In the genomic region with DNA sequence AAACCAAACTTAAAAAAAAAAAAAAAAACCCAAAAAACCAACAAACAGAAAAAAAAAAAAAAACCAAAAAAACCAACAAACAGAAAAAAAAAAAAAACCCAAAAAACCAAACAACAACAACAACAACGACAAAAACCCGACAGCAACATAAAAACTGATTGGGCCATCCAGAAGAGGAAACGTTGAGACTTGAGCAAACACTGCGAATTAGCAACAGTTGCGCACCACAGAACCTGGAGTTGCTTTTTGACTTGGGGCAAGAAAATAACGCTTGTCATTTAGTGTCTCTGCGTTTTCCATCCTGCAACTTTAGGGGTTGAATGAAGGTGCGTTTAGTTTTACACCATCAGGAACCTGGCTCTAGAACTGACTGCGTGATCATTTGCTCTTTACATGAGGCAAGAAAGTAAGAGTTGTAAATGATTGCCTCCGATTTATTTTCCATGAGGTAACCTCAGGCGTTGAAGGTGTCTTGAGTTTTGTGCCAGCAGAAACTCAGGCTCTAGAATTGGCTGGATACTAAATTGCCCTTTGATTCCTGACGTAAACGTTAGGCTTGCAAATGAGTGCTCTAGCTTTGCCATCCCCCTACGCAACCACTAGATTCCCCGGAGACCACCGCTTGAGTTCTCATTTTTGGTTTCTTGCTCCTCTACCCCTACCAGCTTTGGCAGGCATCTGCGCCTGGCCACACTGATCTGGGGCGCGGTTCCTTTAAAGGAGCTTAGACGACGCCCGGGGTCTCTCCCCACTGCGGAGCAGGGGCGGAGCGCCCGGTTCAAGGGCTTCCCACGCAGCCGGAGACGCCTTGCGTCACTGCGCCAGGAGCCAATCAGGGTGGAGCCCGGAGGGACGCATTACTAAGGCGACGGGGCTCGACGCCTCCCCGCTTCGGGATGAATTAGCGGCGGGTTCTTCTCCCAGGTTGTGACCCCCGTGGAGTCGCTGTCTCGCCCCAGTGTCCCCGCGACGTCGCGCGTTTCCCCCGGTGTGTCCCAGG, we compare ENCODE assay signal across 8 mouse cellular contexts. TPM values are rescaled to one million over a fixed set of nuclear protein-coding genes. Genes with fewer than 3 reads are reported as not detected.
DNase-seq lines count a peak whose midpoint lies in the region; ATAC-seq and TF ChIP-seq lines count a peak whose summit lies in the region.

A gene (plus strand): TSS at position 828 of the 1,000 bp plus-strand sequence.

- H3K4me3 ChIP-seq in hindbrain, embryonic 14.5 days (replicated peaks; ENCODE audit: low read length) = peak within 1 kb of the TSS; percentile 87

- peaks cover 10% of the 10 kb centered on the region for H3K4me1 ChIP-seq in hindbrain, embryonic 14.5 days (replicated peaks; ENCODE audit: control insufficient read depth, insufficient read depth, low read length)

- H3K36me3 ChIP-seq in hindbrain, embryonic 14.5 days (replicated peaks; ENCODE audit: control insufficient read depth, insufficient read depth) = no peaks in the 10 kb centered on the region

- H3K27me3 ChIP-seq in Patski = no peaks in the 10 kb centered on the region
- H3K27me3 ChIP-seq in hindbrain, embryonic 14.5 days (ENCODE audit: control insufficient read depth, insufficient read depth, low read length) = no peaks in the 10 kb centered on the region

- POLR2A ChIA-PET in Patski (lab: Charles Lee) = no interaction called here

- CTCF ChIA-PET in Patski (lab: Charles Lee) = interaction anchor here (1.6 kb wide), 1 partner anchor 11 kb away, joined by 3 read pairs; no protein-coding TSS in a partner anchor

- 6% methylated on average over 51 of the region's 51 CpGs for WGBS in hindbrain, embryonic 14.5 days

- peak; percentile 97 for ATAC-seq in Patski
- ATAC-seq in hindbrain, embryonic 14.5 days (ENCODE audit: low FRiP score) = peak; percentile 100

- TF ChIP-seq CTCF in Patski (IDR thresholded peaks at IDR 0.05) = no peak

- in situ Hi-C loops in Patski (cut with MboI; ENCODE audit: low pct_unique_long_range_greater_than_20kb) = no loop called here

- peak; percentile 61 for DNase-seq in Patski (ENCODE audit: low read depth, low spot score)
- DNase-seq in cerebellum, postnatal 14 days = peak; percentile 95 to 97
- peak; percentile 91 for DNase-seq in frontal cortex, postnatal 25 days (ENCODE audit: low spot score in 2 of 2)
- DNase-seq in hindbrain, embryonic 14.5 days (ENCODE audit: low spot score) = peak; percentile 96
- peak; percentile 95 to 96 for DNase-seq in layer of hippocampus, postnatal 36 days
- DNase-seq in lung, postnatal 36 days = peak; percentile 97
- DNase-seq in retina, postnatal 1 day = peak; percentile 96
- peak; percentile 88 to 91 for DNase-seq in urinary bladder, adult 18-20 months (ENCODE audit: low spot score in 2 of 2)

- peak within 1 kb of the TSS; percentile 58 for H3K27ac ChIP-seq in hindbrain, embryonic 14.5 days

- no peaks in the 10 kb centered on the region for H3K9me3 ChIP-seq in hindbrain, embryonic 14.5 days (ENCODE audit: control insufficient read depth, low read length)

- peak within 1 kb of the TSS; percentile 93 for H3K9ac ChIP-seq in hindbrain, embryonic 14.5 days

- peak within 1 kb of the TSS; percentile 77 for H3K4me2 ChIP-seq in hindbrain, embryonic 14.5 days (replicated peaks)

RNA-seq across cellular contexts. Expression of the gene that starts here (rescaled TPM):
- polyA plus RNA-seq in Patski (2021) = 22.5 TPM
- 21.2 and 26.6 TPM in 2 replicates for polyA plus RNA-seq in hindbrain, embryonic 14.5 days (2014; fragmentation: Nextera tagmentation; extraction: Ambion mirVana)
- 10 to 100 TPM; 32.6 to 36.9 TPM for total RNA-seq in layer of hippocampus, postnatal 36 days (2021)

Comparison
In these comparisons a context has a peak if more than half of its experiments do, and no peak if none do; other contexts are left out.
1. Peak in every context shown above with its lines: DNase-seq, ATAC-seq, H3K4me3 ChIP-seq and H3K27ac ChIP-seq.